ENCODE assay signal across 9 mouse cellular contexts in genomic region chr3:108195941-108196590, GRCm38 (mm10). TPM values are rescaled to one million over a fixed set of nuclear protein-coding genes. Genes with fewer than 3 reads are reported as not detected.
DNase-seq lines count a peak whose midpoint lies in the region; TF ChIP-seq lines count a peak whose summit lies in the region.
"Had no signal": no experiment of that assay in that cellular context is flagged by ENCODE, and none has a peak within 500 bp of the region (broad histone marks: within the 10 kb centered on the region; RNA-seq: fewer than 3 reads in every experiment).

No protein-coding gene starts in this region.

- TF ChIP-seq CTCF in gastrocnemius, adult 2 months (IDR thresholded peaks at IDR 0.05), result no peak

- H3K27ac ChIP-seq in gastrocnemius, adult 2 months, result no peak overlapping the region

- peak; percentile 19 to 47 for DNase-seq in adrenal gland, adult (ENCODE audit: inconsistent age in 2 of 2, low spot score in 1 of 2)
- DNase-seq in adrenal gland, adult 2 months, result no peak
- DNase-seq in right cerebral cortex, adult 18-20 months, result peak; percentile 70
- DNase-seq in right cerebral cortex, postnatal 36 days (ENCODE audit: low spot score in 2 of 2), result no peak
- DNase-seq in left cerebral cortex, adult 8-10 months (ENCODE audit: low spot score in 2 of 2), result peak; percentile 38 to 66
- peak; percentile 77 for DNase-seq in telencephalon, adult 2 months (ENCODE audit: low read depth, low spot score)
- DNase-seq in gastrocnemius, adult 18-20 months (ENCODE audit: low spot score), result no peak
- DNase-seq in gastrocnemius, adult 2 months, result no peak

- H3K4me3 ChIP-seq in gastrocnemius, adult 2 months, result no peak overlapping the region

- intact Hi-C loops in gastrocnemius, adult 2 months (cut with DNase I), result no loop called here

RNA-seq across cellular contexts. Expression of gene Cyb561d1, which starts 4.9 kb away (rescaled TPM):
- total RNA-seq in adrenal gland, adult 2 months (2021), result 1 to 10 TPM; 6.4 to 7.9 TPM
- 6.9 and 8.1 TPM in 2 replicates for polyA plus RNA-seq in adrenal gland, adult 2 months (2012; rRNA removed)
- 10 to 100 TPM; 17.8 to 19.6 (median 18.2) TPM for total RNA-seq in left cerebral cortex, adult 8-10 months (2022)
- total RNA-seq in gastrocnemius, adult 18-20 months (2021), result 1 to 10 TPM; 3.0 to 3.2 TPM
- 1 to 10 TPM; 2.8 to 3.8 TPM for total RNA-seq in gastrocnemius, adult 2 months (2021)

RNA-seq across cellular contexts. Expression of gene Amigo1, which starts 9.9 kb away (rescaled TPM):
- 10 to 100 TPM; 21.4 to 27.8 TPM for total RNA-seq in adrenal gland, adult 2 months (2021)
- polyA plus RNA-seq in adrenal gland, adult 2 months (2012; rRNA removed), result 57.6 and 62.3 TPM in 2 replicates
- 10 to 100 TPM; 68.5 to 81.5 (median 72.9) TPM for total RNA-seq in left cerebral cortex, adult 8-10 months (2022)
- 10 to 100 TPM; 23.9 to 26.3 TPM for total RNA-seq in gastrocnemius, adult 18-20 months (2021)
- 10 to 100 TPM; 21.6 to 28.3 TPM for total RNA-seq in gastrocnemius, adult 2 months (2021)

RNA-seq across cellular contexts. Expression of gene Atxn7l2, which starts 14.7 kb away (rescaled TPM):
- total RNA-seq in adrenal gland, adult 2 months (2021), result 1 to 10 TPM; 9.1 to 9.4 TPM
- polyA plus RNA-seq in adrenal gland, adult 2 months (2012; rRNA removed), result 11.8 and 13.5 TPM in 2 replicates
- total RNA-seq in left cerebral cortex, adult 8-10 months (2022), result 10 to 100 TPM; 21.3 to 28.4 (median 25.4) TPM
- 1 to 10 TPM; 5.9 to 6.2 TPM for total RNA-seq in gastrocnemius, adult 18-20 months (2021)
- 1 to 10 TPM; 6.4 to 8.6 TPM for total RNA-seq in gastrocnemius, adult 2 months (2021)

RNA-seq across cellular contexts. Expression of gene Sypl2, which starts 30.4 kb away (rescaled TPM):
- under 1 TPM; 0.20 to 0.97 TPM for total RNA-seq in adrenal gland, adult 2 months (2021)
- polyA plus RNA-seq in adrenal gland, adult 2 months (2012; rRNA removed), result 0.11 and 0.31 TPM in 2 replicates
- 1 to 10 TPM; 1.5 to 2.2 (median 1.8) TPM for total RNA-seq in left cerebral cortex, adult 8-10 months (2022)
- 100 to 1,000 TPM; 213 to 250 TPM for total RNA-seq in gastrocnemius, adult 18-20 months (2021)
- 100 to 1,000 TPM; 321 to 322 TPM for total RNA-seq in gastrocnemius, adult 2 months (2021)

RNA-seq across cellular contexts. Expression of gene Gpr61, which starts 41.4 kb away (rescaled TPM):
- under 1 TPM; 0.20 to 0.48 TPM for total RNA-seq in adrenal gland, adult 2 months (2021)
- 0.12 and 0.20 TPM in 2 replicates for polyA plus RNA-seq in adrenal gland, adult 2 months (2012; rRNA removed)
- total RNA-seq in left cerebral cortex, adult 8-10 months (2022), result 10 to 100 TPM; 15.0 to 20.1 (median 18.2) TPM
- total RNA-seq in gastrocnemius, adult 18-20 months (2021), result not detected
- not detected for total RNA-seq in gastrocnemius, adult 2 months (2021)
- total RNA-seq: liver, adult 2 months had no signal
- polyA plus RNA-seq: liver, adult 2 months had no signal

Comparison
In these comparisons a context has a peak if more than half of its experiments do, and no peak if none do; other contexts are left out.
1. DNase-seq: peak in adrenal gland, adult (2 of 2), right cerebral cortex, adult 18-20 months (single experiment), left cerebral cortex, adult 8-10 months (2 of 2) and telencephalon, adult 2 months (single experiment); none in adrenal gland, adult 2 months (single experiment), right cerebral cortex, postnatal 36 days (0 of 2), gastrocnemius, adult 18-20 months (single experiment) and gastrocnemius, adult 2 months (single experiment).